Mouse (Mus musculus): ENCODE results near the gene Plcb4.

Plcb4 gene

DNA sequence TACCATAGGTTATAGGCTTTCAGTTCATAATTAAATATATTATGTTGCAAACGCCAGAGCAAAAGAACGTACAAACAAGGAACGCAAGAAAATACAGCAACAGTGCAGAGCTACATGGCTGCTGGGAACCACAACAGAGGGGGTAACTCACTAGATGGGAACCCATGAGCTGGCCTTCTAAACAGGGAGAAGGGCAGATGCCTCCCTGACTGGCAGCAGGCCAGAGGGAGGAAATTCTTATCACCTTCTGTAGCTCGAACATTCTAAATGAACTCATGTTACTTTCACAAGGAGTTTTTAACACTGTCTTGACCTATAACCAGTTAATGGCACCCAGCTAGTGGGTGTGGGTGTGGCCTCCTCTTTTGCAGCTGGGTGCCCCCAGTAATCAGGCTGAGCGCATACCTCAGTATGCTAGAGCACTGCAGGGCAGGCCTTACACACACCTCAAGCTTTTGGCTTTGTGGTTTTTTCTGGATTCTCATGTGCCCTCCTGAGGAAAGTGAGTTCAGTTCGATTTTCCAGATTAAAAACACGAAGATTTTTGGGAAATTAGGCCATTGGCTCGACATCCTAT is 102.5 kb downstream of the Plcb4 start:
- DNase-seq (ENCODE audit: low spot score): peak; percentile 20

DNA sequence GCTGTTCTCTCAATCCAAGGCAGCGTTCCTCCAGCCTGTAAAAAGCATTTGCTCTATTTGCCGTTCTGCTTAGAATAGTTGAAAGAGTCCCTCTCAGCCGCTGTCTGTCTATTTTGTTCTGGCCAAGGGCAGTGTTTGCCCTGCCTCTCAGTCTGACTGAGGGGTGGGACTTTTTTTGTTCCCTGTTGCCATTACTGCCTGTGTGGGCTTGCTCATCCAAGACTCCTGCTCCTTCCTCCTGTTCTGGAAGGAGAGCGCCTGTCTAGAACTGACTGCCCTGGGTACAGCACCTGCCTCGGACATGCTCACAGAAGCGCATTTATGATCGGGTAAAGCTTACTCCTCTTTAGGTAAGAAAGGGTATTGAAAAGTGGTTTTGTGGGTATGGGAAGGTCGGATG is 105.9 kb downstream of the Plcb4 start:
- DNase-seq (ENCODE audit: low spot score): no peak

GRCm38 (mm10) chr2:135766471-135767063 is 107.8 kb downstream of the Plcb4 start:
- DNase-seq (ENCODE audit: low spot score): no peak

- DNase-seq (ENCODE audit: low spot score): no peak
These were observed 108.7 kb downstream of the Plcb4 start for GRCm38 (mm10) chr2:135767535-135767934.

- no peak for DNase-seq (ENCODE audit: low spot score)
These were observed 110.9 kb downstream of the Plcb4 start for GRCm38 (mm10) chr2:135769701-135770100.

- no peak for DNase-seq (ENCODE audit: low spot score)
These were observed 111.4 kb downstream of the Plcb4 start for GRCm38 (mm10) chr2:135770226-135770625.

DNA sequence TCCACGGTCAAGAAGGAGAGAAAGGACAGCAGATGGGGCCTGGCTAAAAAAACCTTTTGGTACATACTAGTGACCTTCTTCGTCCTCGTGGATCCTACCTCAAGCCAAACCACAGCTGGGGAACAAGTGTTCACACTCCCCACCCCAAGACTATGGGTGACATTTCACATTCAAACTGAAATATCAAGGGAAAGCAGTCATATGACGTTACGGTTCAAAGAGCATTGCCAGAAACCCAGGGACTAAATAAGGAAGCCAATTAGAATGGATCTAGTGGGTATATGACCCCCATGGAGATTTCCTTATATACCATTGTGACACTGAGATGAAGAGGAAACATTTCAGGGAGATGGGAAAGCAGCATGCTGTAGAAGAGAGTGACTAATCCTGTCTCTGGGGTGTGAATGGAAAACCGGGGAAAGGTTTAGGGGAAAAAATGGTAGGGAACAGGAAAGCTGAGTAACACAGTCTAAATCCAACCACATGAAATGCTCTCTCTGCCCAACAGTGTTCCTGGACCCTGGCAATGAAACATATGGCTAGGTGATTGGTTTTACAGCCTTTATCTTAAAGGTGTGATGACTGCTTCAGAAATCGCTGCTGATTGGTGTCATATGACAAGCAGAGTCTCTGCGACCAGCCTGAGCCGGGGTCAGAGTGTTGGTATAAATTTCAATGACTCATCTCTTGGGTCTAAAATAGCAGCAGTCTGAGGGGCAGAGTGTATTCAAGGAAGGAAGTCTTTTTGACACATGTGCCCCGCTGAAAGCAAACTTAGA is 114.6 kb downstream of the Plcb4 start:
- DNase-seq (ENCODE audit: low spot score): no peak

GRCm38 (mm10) chr2:135775026-135775425 is 116.2 kb downstream of the Plcb4 start:
- DNase-seq (ENCODE audit: low spot score): no peak

DNA sequence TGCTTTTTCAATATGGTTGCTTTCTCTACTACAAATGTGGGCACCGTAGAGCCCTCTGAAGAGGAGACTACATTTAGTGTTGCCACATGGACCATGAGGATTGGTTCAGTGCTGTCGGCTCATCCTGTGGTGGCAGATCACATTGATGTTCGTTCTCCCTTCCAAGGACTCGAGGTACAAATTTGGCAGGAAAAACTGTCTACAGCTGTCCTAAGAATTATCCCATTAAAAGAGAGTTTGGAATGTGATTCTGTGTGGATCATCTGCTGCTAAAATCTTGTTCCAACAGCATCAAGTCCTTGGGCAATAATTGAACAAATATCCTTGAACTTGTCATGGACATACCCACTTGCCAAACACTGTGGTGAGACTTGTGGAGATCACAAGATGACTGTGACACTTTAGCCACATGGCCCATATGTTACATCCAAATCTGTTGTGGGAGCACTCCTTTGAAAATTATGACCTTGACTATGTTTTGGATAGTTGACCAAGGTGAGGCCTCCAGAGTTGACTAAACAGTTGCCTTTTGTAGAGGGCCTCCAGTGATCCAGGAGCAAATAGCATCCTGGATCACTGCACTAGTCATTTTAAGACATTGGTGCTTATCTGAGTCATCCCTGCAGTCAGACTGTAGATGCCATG is 117.4 kb downstream of the Plcb4 start:
- DNase-seq (ENCODE audit: low spot score): no peak

DNA sequence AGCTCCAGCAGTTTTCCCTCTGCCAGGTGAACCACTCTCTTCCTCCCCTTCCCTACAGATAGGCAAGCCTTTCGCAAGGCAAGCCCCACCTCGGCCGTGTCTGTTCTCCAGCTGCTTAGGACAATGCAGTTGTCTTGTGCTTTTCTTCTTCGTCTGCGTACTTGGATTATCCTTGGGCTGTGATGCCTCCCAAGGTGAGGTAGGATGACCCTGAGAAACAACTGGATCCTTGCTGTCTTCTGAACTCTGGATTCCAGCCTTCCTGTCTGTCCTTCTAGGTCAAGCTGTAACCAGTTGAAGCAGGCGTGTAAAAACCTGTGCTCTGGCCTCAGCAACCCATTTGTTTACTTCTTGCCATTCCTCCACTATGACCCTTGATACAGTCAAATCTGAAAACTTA is 122.6 kb downstream of the Plcb4 start:
- DNase-seq (ENCODE audit: low spot score): no peak

DNA sequence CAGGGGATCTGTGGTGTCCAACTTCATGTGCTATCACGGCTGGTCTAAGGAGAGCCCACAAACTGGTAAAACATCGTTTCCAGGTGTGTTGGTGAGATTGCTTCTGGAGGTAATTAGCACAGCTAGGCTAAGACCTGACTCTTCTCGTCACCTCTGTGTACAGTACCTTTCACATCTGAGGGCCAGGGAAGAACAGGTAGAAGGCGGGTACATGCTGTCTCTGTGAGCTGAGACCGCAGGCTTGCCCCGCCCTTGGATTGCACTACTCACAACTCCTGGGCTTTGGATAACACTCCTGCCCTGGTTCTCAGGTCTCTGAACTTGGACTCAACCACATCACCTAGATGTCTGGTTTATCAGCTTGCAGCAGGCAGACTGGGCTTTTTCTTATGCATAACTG is 128.6 kb downstream of the Plcb4 start:
- DNase-seq (ENCODE audit: low spot score): no peak

- DNase-seq (ENCODE audit: low spot score): no peak
These were observed 134.1 kb downstream of the Plcb4 start for GRCm38 (mm10) chr2:135792907-135793306.

- no peak for DNase-seq (ENCODE audit: low spot score)
These were observed 137.9 kb downstream of the Plcb4 start for GRCm38 (mm10) chr2:135796684-135797083.

- no peak for DNase-seq (ENCODE audit: low spot score)
These were observed 139.1 kb downstream of the Plcb4 start for GRCm38 (mm10) chr2:135797677-135798546.

- DNase-seq (ENCODE audit: low spot score): no peak
These were observed 140.4 kb downstream of the Plcb4 start for GRCm38 (mm10) chr2:135799149-135799770.

GRCm38 (mm10) chr2:135800385-135800784 is 141.6 kb downstream of the Plcb4 start:
- DNase-seq (ENCODE audit: low spot score): no peak

GRCm38 (mm10) chr2:135802878-135803450 is 144.2 kb downstream of the Plcb4 start:
- DNase-seq (ENCODE audit: low spot score): no peak

GRCm38 (mm10) chr2:135805748-135806685 is 147.2 kb downstream of the Plcb4 start:
- DNase-seq (ENCODE audit: low spot score): no peak

GRCm38 (mm10) chr2:135808342-135808741 is 149.5 kb downstream of the Plcb4 start:
- no peak for DNase-seq (ENCODE audit: low spot score)

DNA sequence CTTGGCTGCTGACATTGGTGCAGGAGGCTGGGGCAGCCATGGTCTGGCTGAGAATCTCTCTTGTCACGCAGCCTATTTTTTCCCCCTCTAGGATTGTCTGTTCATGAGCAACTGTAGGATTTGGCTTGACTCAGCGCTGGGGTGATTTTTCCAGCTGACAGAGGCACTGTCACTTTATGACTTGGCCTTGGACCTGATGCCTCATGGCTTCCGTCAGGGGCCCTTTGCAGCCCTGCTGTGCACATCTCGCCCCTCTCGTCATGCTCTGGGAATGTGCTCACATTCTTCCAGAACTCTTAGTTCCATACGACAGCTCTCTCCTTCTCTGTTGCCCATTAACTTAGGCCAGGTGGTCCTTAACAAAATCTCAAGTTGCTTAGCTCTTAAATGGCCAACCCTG is 152.0 kb downstream of the Plcb4 start:
- DNase-seq (ENCODE audit: low spot score): no peak
